Mouse (Mus musculus) intestine, embryonic 14.5 days (tissue): Measurements from ENCODE around the gene Rnf220. TPM values are rescaled to one million over a fixed set of nuclear protein-coding genes. Genes with fewer than 3 reads are reported as not detected.

Experiments used
- ATAC-seq: fragments of 200-750 bp; cut with Nextera tagmentation; replicated peaks from 2 replicates; pipeline ENCODE4 v1.8.0; 2017; ENCODE audit warnings: low read depth, moderate number of reproducible peaks, moderate TSS enrichment, moderate library complexity; ENCODE audit not compliant: low FRiP score, low TSS enrichment
- DNase-seq: peaks from one replicate; pipeline ENCODE4 v3.0.0-alpha.2; 2018; ENCODE audit warnings: low spot score
- H3K27ac ChIP-seq: fragments of 300-500 bp; sonication (generic); 2 replicates; pipeline ENCODE4 v1.5.1; 2014; ENCODE audit warnings: low read depth, mild to moderate bottlenecking, control low read depth
- H3K27me3 ChIP-seq: fragments of 300-500 bp; sonication (generic); replicated peaks from 2 replicates; pipeline ENCODE4 v1.6.1; 2014; ENCODE audit warnings: low read length, control low read depth; ENCODE audit not compliant: control insufficient read depth, insufficient read depth
- H3K36me3 ChIP-seq: fragments of 300-500 bp; sonication (generic); 2 replicates; pipeline ENCODE4 v1.6.1; 2014; ENCODE audit warnings: low read length, control low read depth; ENCODE audit not compliant: control insufficient read depth, insufficient read depth
- H3K4me1 ChIP-seq: fragments of 300-500 bp; sonication (generic); replicated peaks from 2 replicates; pipeline ENCODE4 v1.6.1; 2014; ENCODE audit warnings: low read length, control low read depth, mixed read lengths; ENCODE audit not compliant: control insufficient read depth, insufficient read depth
- H3K4me2 ChIP-seq: fragments of 300-500 bp; sonication (generic); 2 replicates; pipeline ENCODE4 v1.6.1; 2014; ENCODE audit warnings: low read length
- H3K4me3 ChIP-seq: fragments of 300-500 bp; sonication (generic); 2 replicates; pipeline ENCODE4 v1.5.1; 2014; ENCODE audit warnings: low read depth, low read length, control low read depth, mixed read lengths
- H3K9ac ChIP-seq: fragments of 300-500 bp; sonication (generic); 2 replicates; pipeline ENCODE4 v1.6.1; 2014; ENCODE audit warnings: mild to moderate bottlenecking, low read length
- H3K9me3 ChIP-seq: fragments of 300-500 bp; sonication (generic); 2 replicates; pipeline ENCODE4 v1.6.1; 2016; ENCODE audit warnings: low read length, control low read depth; ENCODE audit not compliant: control insufficient read depth
- WGBS: fragments of 180-500 bp; shearing (Covaris S2); extraction: QIAGEN DNeasy Blood & Tissue Kit; methylation state at CpG from one replicate; pipeline ENCODE4 v1.1.7; 2014; 5-methylcytosine and 5-hydroxymethylcytosine counted together
- polyA plus RNA-seq: library from polyadenylated mRNA; unstranded; fragments of >200 nt; fragmentation: Nextera tagmentation; extraction: Ambion mirVana; gene quantifications from 2 replicates; pipeline ENCODE4 v1.2.1, GENCODE M21; 2014

The Rnf220 gene
- polyA plus RNA-seq, 1 experiment from 2014 or later: 65.1 TPM

DNA sequence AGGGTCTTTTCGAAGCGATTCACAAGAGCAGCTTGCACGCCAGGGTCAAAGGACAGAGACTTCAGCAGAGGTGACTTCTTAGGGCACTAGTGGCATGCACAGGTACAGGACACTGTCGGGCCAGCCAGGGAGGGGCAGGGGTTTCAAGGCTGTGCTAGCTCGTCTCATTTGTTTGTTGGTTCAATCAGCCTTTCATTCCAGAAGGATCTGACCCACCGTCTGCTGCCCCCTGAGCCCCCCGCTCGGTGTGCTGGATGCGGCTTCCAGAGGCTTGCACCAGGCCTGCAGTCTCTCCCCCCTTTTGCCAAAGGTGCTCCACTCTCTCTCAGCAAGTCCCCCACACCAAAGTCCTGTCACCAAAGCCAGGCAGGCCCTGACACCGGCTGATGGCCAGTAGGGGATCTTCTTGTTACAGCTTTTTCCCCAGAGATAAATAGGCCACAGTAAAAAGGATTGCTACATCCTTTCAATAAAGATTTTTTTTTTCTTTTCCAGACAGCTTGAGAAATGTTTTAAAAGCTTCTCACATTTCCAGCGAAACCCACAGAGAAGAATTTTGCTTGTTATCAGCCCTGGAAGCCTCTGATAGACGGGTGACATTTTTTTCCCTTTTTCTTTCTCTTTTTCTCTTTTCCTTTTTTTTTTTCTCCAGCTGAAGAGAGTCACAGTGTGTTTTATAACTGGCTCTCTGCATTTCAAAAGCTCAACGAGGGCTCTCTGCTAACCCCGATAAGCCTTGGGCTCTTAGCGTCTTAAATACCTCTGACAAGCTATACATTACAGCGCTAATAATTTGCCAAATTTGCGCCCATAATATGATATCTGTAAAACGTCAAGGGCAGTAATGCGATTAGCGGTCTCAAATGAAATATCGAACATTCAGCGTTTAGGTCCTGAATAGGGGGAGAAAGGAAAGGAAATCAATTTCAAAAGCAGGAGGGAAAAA lies 105.7 kb downstream of the Rnf220 start:
- Histone ChIP-seq H3K27me3 (no peaks in the 10 kb centered on the region), H3K9me3 (no peaks in the 10 kb centered on the region), H3K36me3 (no peaks in the 10 kb centered on the region), H3K4me2 (peak overlapping the region; percentile 33), H3K9ac (no peak overlapping the region), H3K4me3 (no peak overlapping the region), H3K27ac (no peak overlapping the region), H3K4me1 (peaks cover 10% of the 10 kb centered on the region)
- WGBS: 31% methylated on average over 22 of the region's 22 CpGs
- DNase-seq (no peak), ATAC-seq (no peak)

DNA sequence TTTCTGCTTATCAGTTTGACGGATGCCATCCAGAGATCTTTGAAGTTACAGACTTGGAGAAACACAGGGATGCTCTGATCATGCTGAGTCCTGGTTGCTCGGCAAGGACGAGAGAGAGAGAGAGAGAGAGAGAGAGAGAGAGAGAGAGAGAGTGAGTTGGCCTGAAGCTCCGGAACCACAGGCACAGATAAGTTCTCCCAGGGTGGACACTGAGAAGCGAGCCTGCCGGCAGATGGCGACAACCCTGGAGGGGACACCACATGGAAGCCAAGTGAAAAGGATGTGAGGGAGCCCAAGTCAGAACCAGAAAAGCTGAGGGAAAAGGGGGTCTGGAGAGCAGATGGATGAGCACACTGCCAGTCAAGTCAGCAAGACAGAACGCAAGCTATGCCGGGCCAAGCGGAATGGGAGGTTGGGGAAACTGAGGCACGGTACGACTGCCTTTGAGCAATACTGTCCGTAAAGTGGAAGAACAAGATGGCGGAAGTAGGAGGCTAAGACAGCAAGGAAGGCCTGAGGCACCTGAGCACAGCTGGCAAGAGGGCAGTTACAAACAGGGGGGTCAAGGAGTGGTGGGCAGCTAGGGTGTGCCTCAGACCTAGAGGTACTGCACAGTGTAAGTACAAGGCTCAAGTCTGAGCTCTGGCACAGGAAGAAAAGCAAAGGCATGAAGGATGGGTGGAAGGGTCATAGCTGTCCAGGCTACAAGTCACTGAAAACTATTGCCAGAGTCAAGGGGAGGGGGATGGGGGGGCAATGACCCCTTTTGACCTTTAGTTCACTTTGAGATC lies 107.4 kb downstream of the Rnf220 start:
- DNase-seq (no peak), ATAC-seq (no peak)
- Histone ChIP-seq H3K9ac (no peak overlapping the region), H3K36me3 (no peaks in the 10 kb centered on the region), H3K4me3 (no peak overlapping the region), H3K4me2 (no peak overlapping the region), H3K4me1 (peaks cover 10% of the 10 kb centered on the region), H3K27me3 (no peaks in the 10 kb centered on the region), H3K9me3 (no peaks in the 10 kb centered on the region), H3K27ac (no peak overlapping the region)
- WGBS: 78% methylated on average over 14 of the region's 14 CpGs

DNA sequence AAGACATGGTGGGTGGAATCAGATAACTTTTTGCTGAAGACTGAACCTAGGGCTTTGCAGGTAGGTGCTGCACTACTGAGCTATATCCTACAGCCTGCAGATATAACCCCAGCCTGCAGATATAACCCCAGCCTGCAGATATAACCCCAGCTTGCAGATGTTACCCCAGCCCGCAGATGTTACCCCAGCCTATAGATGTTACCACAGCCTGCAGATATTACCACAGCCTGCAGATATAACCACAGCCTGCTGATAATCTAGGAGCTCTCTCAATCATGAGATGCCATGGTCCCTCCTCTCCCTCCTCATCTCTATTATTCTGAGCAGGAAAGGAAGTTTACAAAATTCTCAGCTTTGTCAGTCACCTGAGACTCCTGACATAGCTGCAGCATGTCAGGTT lies 111.6 kb downstream of the Rnf220 start:
- Histone ChIP-seq H3K4me1 (no peaks in the 10 kb centered on the region), H3K27me3 (no peaks in the 10 kb centered on the region), H3K9me3 (no peaks in the 10 kb centered on the region), H3K36me3 (no peaks in the 10 kb centered on the region), H3K27ac (no peak overlapping the region), H3K4me2 (no peak overlapping the region), H3K9ac (no peak overlapping the region), H3K4me3 (no peak overlapping the region)
- DNase-seq (no peak), ATAC-seq (no peak)
- WGBS: 84% methylated on average over 1 of the region's 1 CpGs

DNA sequence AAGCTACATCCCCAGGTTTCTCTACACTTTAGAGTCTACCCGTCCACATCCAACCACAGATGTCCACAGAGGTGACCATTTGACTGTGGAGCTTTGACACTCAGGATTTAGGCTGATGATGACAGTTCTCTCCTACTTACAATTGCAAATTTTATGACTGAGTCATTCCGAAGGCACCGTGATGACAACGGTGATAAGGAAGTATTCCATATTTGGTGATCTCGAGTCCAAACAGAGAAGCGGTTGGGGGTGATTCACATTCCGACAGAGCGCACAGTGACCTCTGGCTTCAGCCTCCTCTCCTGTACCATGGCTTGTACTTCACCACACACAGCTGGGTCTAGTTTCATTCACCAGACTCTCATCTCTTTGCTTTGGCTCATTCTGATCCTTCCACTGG lies 115.0 kb downstream of the Rnf220 start:
- DNase-seq: no peak
- H3K9me3 ChIP-seq: no peaks in the 10 kb centered on the region
- no peak overlapping the region for H3K4me2 ChIP-seq
- no peak overlapping the region for H3K9ac ChIP-seq
- H3K4me3 ChIP-seq: no peak overlapping the region
- H3K27me3 ChIP-seq: no peaks in the 10 kb centered on the region
- no peak for ATAC-seq
- H3K36me3 ChIP-seq: no peaks in the 10 kb centered on the region
- no peak overlapping the region for H3K27ac ChIP-seq
- WGBS: 67% methylated on average over 8 of the region's 8 CpGs
- H3K4me1 ChIP-seq: no peaks in the 10 kb centered on the region

DNA sequence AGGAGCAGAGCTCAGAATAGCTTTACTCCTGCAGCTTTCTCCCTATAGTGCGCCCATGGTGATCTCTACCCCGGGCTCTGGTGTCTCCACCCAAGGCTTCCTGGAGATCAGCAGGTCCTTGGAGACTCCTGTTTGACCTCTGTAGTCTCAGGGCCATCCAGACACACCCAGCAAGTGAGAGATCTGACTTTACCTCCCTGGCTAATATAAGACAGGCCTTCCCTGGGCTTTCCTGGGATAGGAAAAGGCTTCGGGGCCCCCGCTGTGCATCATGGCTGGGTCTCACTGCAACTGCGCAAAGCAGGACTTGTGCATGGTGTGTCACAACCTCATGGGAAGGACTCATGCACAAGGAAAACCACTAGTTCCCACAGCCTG lies 116.3 kb downstream of the Rnf220 start:
- 96% methylated on average over 5 of the region's 5 CpGs for WGBS
- H3K27me3 ChIP-seq: no peaks in the 10 kb centered on the region

DNA sequence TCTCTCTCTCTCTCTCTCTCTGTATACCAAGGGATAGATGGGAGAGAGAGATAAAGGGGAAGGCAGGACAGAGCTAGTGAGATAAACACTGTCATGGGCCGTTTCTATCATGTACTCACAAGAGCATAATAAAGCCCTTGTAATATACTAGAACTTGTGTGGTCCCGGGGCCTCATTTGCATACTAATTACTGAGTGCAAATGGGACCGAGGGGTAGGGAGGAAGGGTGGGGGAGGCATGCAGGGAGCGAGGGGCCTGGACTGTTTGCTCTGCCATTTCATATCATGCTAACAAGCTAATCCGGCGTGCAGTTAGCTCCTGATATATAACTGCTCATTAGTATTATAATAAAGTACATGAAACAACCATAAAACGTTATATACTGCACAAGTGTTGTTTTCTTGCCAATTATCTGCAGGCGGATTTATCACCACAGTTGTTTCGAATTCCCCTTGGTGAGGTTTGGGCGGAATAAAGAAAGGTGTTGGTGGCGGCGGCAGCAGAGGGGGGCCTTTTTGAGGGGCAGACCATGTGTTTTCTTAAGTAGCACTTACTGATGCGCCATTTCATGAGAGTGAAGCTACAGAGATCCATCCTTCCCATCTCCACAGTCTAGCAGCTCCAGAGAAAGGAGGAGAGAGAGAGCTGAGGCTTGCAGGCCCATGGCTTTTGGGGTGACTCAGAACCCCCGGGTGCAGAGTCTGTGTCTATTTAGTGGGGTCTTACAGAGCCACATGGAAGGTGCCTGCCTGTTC lies 116.9 kb downstream of the Rnf220 start:
- no peaks in the 10 kb centered on the region for H3K4me1 ChIP-seq
- H3K27ac ChIP-seq: no peak overlapping the region
- 58% methylated on average over 14 of the region's 14 CpGs for WGBS
- H3K9ac ChIP-seq: no peak overlapping the region
- no peaks in the 10 kb centered on the region for H3K27me3 ChIP-seq
- no peaks in the 10 kb centered on the region for H3K9me3 ChIP-seq
- no peak overlapping the region for H3K4me2 ChIP-seq
- ATAC-seq (no peak), DNase-seq (no peak)
- H3K36me3 ChIP-seq: no peaks in the 10 kb centered on the region
- H3K4me3 ChIP-seq: no peak overlapping the region

More for the DNA sequence above, 116.3 kb downstream of the Rnf220 start:
- no peaks in the 10 kb centered on the region for H3K9me3 ChIP-seq
- no peak overlapping the region for H3K4me3 ChIP-seq
- no peaks in the 10 kb centered on the region for H3K36me3 ChIP-seq
- DNase-seq: no peak
- H3K4me1 ChIP-seq: no peaks in the 10 kb centered on the region
- H3K9ac ChIP-seq: no peak overlapping the region
- ATAC-seq: no peak
- no peak overlapping the region for H3K4me2 ChIP-seq
- no peak overlapping the region for H3K27ac ChIP-seq

DNA sequence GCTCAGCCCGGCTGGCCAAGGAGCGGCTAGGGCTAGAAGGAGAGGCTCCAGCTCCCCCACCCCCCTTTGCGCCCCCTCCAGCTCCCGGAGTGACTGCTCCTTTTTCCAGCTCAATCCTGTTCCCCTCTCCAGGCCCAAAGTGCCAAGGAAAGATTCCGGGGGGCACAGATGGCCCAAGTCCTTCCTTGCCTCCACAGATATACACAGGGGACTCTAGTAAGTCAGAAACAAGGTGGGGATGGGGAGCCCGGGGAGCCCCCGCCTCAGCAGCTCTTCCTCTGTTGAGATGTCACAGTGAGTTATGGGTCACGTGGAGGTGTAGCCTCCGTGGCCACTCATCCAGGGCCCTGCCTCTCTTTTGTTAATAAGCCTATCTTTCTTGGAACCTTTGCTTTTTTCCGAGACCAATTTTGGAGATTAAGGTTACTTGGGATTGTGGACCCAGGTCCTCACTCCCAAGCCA lies 122.7 kb downstream of the Rnf220 start:
- H3K4me1 ChIP-seq: peaks cover 14% of the 10 kb centered on the region
- H3K4me2 ChIP-seq: peak overlapping the region; percentile 36
- H3K9ac ChIP-seq: no peak overlapping the region
- DNase-seq (no peak), ATAC-seq (0 out of 2 replicates have a peak, but pooled peaks have one; percentile 5)
- H3K36me3 ChIP-seq: no peaks in the 10 kb centered on the region
- H3K27ac ChIP-seq: no peak overlapping the region
- 22% methylated on average over 10 of the region's 10 CpGs for WGBS
- no peaks in the 10 kb centered on the region for H3K27me3 ChIP-seq
- no peak overlapping the region for H3K4me3 ChIP-seq
- H3K9me3 ChIP-seq: no peaks in the 10 kb centered on the region

DNA sequence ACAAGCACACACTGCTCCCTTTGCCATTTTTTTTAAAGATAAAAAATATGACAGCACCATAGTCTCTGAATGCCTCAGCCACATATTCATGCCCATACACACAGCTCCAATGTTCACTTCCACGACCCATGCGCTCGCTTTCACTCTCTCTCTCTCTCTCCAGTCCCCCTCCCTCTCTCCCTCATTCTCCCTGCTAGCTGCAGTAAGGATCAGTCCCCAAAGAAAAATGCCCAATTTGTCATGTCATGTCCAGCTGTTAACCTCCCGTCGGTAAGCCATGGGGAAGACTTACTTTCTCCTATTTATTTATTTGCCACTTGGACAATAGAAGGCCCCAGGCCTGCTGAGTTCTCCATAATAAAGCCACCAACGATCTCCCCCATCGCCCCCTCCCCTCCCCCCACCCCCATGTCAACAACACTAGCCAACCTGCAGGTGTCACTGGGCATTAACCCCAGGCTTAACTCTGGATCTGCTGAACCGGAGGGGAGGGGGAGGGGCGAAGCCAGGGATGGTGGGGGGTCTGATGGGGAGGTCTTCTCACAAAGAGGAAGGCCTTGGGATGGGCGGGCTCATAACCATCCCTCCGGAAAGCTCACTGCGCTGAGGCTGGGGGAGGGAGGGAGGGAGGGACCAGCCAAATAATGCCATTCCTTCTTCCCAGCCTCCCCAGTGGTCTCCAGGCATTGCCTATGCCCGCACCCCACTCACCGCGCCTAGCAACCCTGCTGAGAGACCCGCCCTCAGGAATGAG lies 123.4 kb downstream of the Rnf220 start:
- H3K36me3 ChIP-seq: no peaks in the 10 kb centered on the region
- peak; percentile 75 for ATAC-seq
- peak; percentile 66 for DNase-seq
- H3K4me3 ChIP-seq: no peak overlapping the region
- no peaks in the 10 kb centered on the region for H3K9me3 ChIP-seq
- H3K27me3 ChIP-seq: no peaks in the 10 kb centered on the region
- H3K4me1 ChIP-seq: peaks cover 14% of the 10 kb centered on the region
- no peak overlapping the region for H3K27ac ChIP-seq
- WGBS: 10% methylated on average over 16 of the region's 16 CpGs
- H3K9ac ChIP-seq: no peak overlapping the region
- H3K4me2 ChIP-seq: peak overlapping the region; percentile 36
